Mouse (Mus musculus) hindlimb bud, embryonic 11.5 days (tissue): Measurements from ENCODE around the gene Exoc4.

Source experiments
- DNase-seq: peaks from one replicate; pipeline ENCODE4 v3.0.0-alpha.2; 2012; ENCODE audit warnings: low read depth, low spot score; ENCODE audit errors: extremely low spot score

The Exoc4 gene

GRCm38 (mm10) chr6:33305996-33306395 lies 57.1 kb downstream of the Exoc4 start:
- DNase-seq: no peak

GRCm38 (mm10) chr6:33308646-33309045 lies 59.8 kb downstream of the Exoc4 start:
- no peak for DNase-seq

- DNase-seq: no peak
These were observed 61.6 kb downstream of the Exoc4 start for GRCm38 (mm10) chr6:33310486-33310885.

DNA sequence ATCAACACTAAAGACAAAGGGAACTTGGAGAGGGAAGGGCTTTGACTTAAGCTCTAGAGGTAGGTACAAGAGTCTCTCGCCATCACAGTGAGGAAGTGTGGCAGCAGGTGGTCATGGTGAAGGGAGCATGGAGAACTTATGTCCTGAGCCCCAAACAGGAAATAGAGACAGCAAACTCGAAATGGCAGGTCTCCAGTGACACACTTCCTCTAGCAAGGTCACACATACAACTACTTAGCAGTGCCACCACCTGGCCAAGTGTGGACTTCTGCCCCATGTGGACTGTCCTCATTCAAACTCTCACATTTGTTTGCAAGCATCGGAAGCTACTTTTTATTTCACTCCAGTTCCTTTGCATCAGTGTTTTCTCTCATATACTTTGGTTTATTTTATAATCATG lies 74.0 kb downstream of the Exoc4 start:
- DNase-seq: no peak

- DNase-seq: no peak
These were observed 74.5 kb downstream of the Exoc4 start for GRCm38 (mm10) chr6:33323386-33323785.

GRCm38 (mm10) chr6:33328326-33328725 lies 79.4 kb downstream of the Exoc4 start:
- no peak for DNase-seq

DNA sequence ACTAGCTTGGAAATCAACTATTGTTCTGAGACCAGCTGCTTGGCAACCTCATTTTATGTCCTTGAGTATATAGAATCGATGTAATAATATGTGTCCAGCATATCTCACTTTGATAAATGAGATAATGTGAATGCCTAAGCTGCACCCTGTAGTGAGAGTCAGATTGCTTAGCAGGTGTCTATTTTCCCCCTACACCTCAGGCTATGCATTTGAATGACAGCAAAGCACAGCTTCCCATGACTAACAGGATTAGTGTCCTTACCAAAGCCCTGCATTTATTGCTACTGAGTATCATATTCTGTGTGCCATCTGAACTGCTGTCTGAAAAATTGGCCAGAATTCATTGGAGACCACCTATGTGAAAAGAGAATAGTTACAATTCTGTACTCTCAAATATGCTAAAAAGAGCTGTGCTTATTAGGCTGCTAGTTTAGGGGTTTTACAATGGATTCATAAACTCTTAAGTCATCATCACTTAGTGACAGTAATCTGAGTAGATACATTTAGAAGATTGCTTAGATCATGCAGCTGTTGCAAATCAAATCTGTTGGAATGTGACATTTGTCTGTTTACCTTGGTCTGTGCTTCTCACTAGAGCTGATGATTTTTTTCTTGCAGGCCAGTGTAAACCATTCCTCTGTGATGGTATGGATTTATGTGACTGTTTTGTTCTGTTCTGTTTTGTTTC lies 98.3 kb downstream of the Exoc4 start:
- DNase-seq: no peak

DNA sequence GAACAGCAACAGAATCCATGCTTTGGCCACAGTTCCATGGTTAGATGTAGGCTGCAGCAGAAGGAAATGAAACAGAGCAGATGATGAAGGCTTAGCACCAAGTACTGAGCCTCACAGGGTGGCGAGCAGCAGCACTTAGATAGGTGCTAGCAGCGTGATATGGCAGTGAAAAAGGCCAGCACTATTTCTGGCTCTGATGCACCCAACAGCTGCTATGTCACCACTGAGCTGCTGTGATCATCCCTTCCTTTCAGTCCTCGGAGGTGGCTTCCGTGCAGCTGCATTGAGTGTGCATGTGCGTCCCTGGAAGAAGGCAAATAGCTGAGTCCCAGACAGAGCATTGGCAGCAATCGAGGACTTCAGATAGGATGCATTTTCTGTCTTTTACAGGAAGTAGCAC lies 112.7 kb downstream of the Exoc4 start:
- DNase-seq: no peak

GRCm38 (mm10) chr6:33380517-33380916 lies 131.6 kb downstream of the Exoc4 start:
- DNase-seq: no peak

- DNase-seq: no peak
These were observed 133.3 kb downstream of the Exoc4 start for GRCm38 (mm10) chr6:33382176-33382575.

DNA sequence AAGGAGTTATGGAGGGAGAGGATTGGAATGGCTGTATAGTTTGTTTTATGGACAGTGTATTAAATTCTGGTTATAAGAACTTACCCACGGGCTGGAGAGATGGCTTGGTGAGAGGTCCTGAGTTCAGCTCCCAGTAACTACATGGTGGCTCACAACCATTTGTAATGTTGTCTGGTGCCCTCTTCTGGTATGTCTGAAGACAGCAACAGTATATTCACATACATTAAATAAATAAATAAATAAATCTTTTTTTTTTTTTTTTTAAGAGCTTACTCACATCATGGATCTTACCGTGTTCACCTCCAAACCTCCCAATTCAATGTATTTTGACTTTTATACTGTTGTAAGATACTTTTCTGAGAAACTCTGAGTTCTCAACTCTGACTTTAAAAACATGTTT lies 143.1 kb downstream of the Exoc4 start:
- DNase-seq: no peak

- no peak for DNase-seq
These were observed 150.6 kb downstream of the Exoc4 start for GRCm38 (mm10) chr6:33399491-33399890.

- DNase-seq: no peak
These were observed 152.3 kb downstream of the Exoc4 start for GRCm38 (mm10) chr6:33401161-33401560.

GRCm38 (mm10) chr6:33405562-33406275 lies 156.8 kb downstream of the Exoc4 start:
- DNase-seq: no peak

- no peak for DNase-seq
These were observed 160.7 kb downstream of the Exoc4 start for GRCm38 (mm10) chr6:33409586-33409985.

DNA sequence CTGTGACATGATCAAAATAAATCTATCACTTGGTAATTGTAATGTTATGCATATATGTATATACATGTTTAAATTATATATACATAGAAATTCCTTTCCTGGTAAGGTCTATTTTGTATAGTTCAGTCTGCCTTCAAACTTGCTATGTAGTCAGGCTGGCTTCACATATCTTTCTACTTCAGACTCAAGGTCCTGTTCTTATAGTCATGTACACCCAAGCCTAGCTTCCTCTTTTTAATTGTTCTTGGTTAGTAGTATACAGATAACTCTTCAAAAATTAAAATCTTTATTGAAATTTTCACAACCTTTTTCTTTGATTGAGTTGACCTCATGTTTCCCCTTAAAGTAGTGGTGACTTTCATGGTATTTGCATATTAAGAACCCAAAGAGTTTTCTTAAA lies 176.1 kb downstream of the Exoc4 start:
- no peak for DNase-seq

DNA sequence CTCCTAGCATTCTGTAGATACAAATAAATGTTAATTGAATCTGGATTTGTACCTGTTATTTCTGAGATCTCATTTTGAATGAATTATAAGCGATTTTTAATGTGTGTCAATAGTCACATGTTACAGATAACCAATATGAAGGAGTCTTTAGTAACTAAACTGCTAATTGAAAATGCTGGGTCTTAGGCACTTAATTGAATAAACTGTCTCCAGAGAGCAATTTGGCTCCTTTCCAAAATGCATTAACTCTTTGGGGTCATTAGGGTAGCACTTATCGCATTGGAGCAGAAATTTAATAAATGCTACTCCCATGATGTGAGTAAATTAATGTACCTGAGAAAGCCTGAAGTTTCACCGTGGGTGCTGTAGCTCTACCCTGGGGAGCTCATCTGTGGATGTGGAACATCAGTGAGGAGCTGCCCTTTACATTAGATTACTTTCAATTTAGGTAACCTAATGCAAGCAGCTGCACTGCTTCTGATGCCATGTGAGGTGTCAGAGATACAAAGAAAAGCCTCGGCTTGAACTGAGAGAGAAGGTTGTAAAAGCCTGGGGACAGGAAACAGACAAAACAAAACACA lies 182.4 kb downstream of the Exoc4 start:
- DNase-seq: no peak

- DNase-seq: no peak
These were observed 191.6 kb downstream of the Exoc4 start for GRCm38 (mm10) chr6:33440508-33440907.

DNA sequence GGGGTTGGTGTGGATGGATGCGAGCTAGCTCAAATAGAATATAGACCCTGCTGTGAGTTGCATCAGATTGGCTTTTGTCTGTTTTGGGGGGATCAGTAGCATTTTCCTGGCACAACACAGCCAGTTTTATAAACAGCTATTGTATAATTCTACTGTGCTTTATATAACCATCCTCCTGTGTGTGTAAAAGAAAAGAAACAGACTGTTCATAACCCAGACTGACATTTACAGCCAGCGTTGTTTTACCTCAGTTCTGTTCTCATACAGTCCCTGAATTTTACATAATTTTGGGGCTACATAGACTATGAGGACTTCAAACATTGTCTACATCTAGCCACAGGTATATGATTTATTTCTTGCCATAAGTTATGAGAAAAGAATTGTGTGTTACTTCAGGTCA lies 204.9 kb downstream of the Exoc4 start:
- no peak for DNase-seq

DNA sequence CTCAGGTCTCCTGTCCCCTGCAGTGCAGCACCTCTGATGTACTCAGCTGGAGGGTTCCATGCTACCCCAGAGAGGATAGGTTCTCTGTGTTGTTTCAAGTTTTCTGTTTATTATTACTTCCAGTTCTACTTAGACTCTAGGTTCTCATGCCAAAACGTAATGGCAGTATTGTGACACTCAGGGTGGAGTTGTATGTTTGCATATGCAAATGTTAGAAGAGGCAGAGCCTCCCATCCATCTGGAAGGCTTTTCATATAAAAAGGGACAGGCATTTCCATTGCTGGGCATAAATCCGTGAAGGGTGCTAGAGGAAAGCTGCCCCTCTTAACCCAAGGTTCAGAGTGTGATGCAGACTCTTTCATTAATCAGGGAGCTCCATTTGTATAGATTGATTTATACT lies 205.5 kb downstream of the Exoc4 start:
- DNase-seq: no peak

DNA sequence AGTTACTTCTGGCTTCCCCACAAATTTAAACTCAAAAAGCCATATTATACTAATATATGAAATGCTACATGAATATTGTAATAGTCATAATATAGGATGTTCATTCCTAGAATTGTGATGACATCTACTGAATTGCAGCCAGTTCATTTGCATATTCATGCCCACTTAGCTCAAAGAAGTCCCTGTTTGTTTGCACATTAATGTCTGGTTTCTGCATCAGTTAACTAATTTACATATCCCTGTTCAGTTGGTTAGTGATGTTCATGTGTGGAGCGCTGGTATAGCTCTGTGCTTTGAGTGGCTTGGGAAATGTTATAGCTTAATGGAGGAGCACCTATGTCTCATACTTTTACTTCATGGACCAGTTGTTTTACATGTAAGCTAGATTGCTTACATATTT lies 206.4 kb downstream of the Exoc4 start:
- DNase-seq: no peak

GRCm38 (mm10) chr6:33464862-33465261 lies 216.0 kb downstream of the Exoc4 start:
- DNase-seq: no peak
